Mouse (Mus musculus) forebrain, embryonic 10.5 days (tissue): ENCODE data around the gene Ergic1. TPM values are rescaled to one million over a fixed set of nuclear protein-coding genes. Genes with fewer than 3 reads are reported as not detected.

Experiments
- DNase-seq: peaks from one replicate; pipeline ENCODE4 v3.0.0-alpha.2; 2017; ENCODE audit warnings: low spot score; ENCODE audit errors: extremely low spot score
- H3K27ac ChIP-seq: fragments of 300-500 bp; sonication (generic); 2 replicates; pipeline ENCODE4 v1.5.1; 2016; ENCODE audit warnings: mild to moderate bottlenecking
- H3K27me3 ChIP-seq: fragments of 300-500 bp; sonication (generic); 2 replicates; pipeline ENCODE4 v1.6.1; 2016; ENCODE audit warnings: mild to moderate bottlenecking; ENCODE audit not compliant: poor library complexity, severe bottlenecking
- H3K36me3 ChIP-seq: fragments of 300-500 bp; sonication (generic); replicated peaks from 2 replicates; pipeline ENCODE4 v1.6.1; 2016; ENCODE audit warnings: mild to moderate bottlenecking, moderate library complexity
- H3K4me1 ChIP-seq: fragments of 300-500 bp; sonication (generic); 2 replicates; pipeline ENCODE4 v1.6.1; 2016
- H3K4me3 ChIP-seq: fragments of 300-500 bp; sonication (generic); 2 replicates; pipeline ENCODE4 v1.5.1; 2016; ENCODE audit warnings: mild to moderate bottlenecking, moderate library complexity
- H3K9me3 ChIP-seq: fragments of 300-500 bp; sonication (generic); 2 replicates; pipeline ENCODE4 v1.6.1; 2016; ENCODE audit warnings: mild to moderate bottlenecking, moderate library complexity
- WGBS: fragments of 180-500 bp; shearing (Covaris S2); methylation state at CpG from one replicate; pipeline ENCODE4 v1.1.7; 2016; 5-methylcytosine and 5-hydroxymethylcytosine counted together
- polyA plus RNA-seq: library from polyadenylated mRNA; unstranded; fragments of >200 nt; fragmentation: Nextera tagmentation; extraction: Ambion mirVana; gene quantifications from 2 replicates; pipeline ENCODE4 v1.2.1, GENCODE M21; 2016

The Ergic1 gene
- polyA plus RNA-seq, 1 experiment from 2014 or later, result 127 TPM

- no peak for DNase-seq
- Histone ChIP-seq H3K27me3 (no peaks in the 10 kb centered on the region), H3K36me3 (peaks cover 98% of the 10 kb centered on the region), H3K4me3 (no peak overlapping the region), H3K9me3 (no peaks in the 10 kb centered on the region), H3K27ac (no peak overlapping the region), H3K4me1 (peaks cover 24% of the 10 kb centered on the region)
- WGBS, result 92% methylated on average over 3 of the region's 3 CpGs
These were observed 19.6 kb downstream of the Ergic1 start for GRCm38 (mm10) chr17:26580873-26581401.

- H3K36me3 ChIP-seq, result peaks cover 98% of the 10 kb centered on the region
- WGBS, result 94% methylated on average over 5 of the region's 5 CpGs
- no peak overlapping the region for H3K4me3 ChIP-seq
- peaks cover 17% of the 10 kb centered on the region for H3K4me1 ChIP-seq
- no peak overlapping the region for H3K27ac ChIP-seq
- no peak for DNase-seq
- no peaks in the 10 kb centered on the region for H3K27me3 ChIP-seq
- no peaks in the 10 kb centered on the region for H3K9me3 ChIP-seq
These were observed 21.0 kb downstream of the Ergic1 start for GRCm38 (mm10) chr17:26582297-26582696.

- H3K4me3 ChIP-seq, result no peak overlapping the region
- peaks cover 17% of the 10 kb centered on the region for H3K4me1 ChIP-seq
- peaks cover 98% of the 10 kb centered on the region for H3K36me3 ChIP-seq
- H3K27ac ChIP-seq, result no peak overlapping the region
- 94% methylated on average over 9 of the region's 9 CpGs for WGBS
- H3K9me3 ChIP-seq, result no peaks in the 10 kb centered on the region
- no peaks in the 10 kb centered on the region for H3K27me3 ChIP-seq
- no peak for DNase-seq
These were observed 21.8 kb downstream of the Ergic1 start for GRCm38 (mm10) chr17:26583056-26583455.

- no peak overlapping the region for H3K4me3 ChIP-seq
- WGBS, result 96% methylated on average over 6 of the region's 6 CpGs
- H3K27ac ChIP-seq, result 0 out of 2 replicates have a peak overlapping the region, but pooled peaks have one; percentile 35
- H3K4me1 ChIP-seq, result peaks cover 17% of the 10 kb centered on the region
- DNase-seq, result no peak
- no peaks in the 10 kb centered on the region for H3K9me3 ChIP-seq
- H3K27me3 ChIP-seq, result no peaks in the 10 kb centered on the region
- peaks cover 98% of the 10 kb centered on the region for H3K36me3 ChIP-seq
These were observed 22.3 kb downstream of the Ergic1 start for GRCm38 (mm10) chr17:26583606-26584005.

- no peak for DNase-seq
- Histone ChIP-seq H3K36me3 (peaks cover 97% of the 10 kb centered on the region), H3K27me3 (no peaks in the 10 kb centered on the region), H3K9me3 (no peaks in the 10 kb centered on the region), H3K4me3 (no peak overlapping the region), H3K27ac (peak overlapping the region; percentile 35; the same call in 1 of the 2 replicates), H3K4me1 (peaks cover 17% of the 10 kb centered on the region)
- WGBS, result 91% methylated on average over 4 of the region's 4 CpGs
These were observed 22.8 kb downstream of the Ergic1 start for GRCm38 (mm10) chr17:26584063-26584462.

DNA sequence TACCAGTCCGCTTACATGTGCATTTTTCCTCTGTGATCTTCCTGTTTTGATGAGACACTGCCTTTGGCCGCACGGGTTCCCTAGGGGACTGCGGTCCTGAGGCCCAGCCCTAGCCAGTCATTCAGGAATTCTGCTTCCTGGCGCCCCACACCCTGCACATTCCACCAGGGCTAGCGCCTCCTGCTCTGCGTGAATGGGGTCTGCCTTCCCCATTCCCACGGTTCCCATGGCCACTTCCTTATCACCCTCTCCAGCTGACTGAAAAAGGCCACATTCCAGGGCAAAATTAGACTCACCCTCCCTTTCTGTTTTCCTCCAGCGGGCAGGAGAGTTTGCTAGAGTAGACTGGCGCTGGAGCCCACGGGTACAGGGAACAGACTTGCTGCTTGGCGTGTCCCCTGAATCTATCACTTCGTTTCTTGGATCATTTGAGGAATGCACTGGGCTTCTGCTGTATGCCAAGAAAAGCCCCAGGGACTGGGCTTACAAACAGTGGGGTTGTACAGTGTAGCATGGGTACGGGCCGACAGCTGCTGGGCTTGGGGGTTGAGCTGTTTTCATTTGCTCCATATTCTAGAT is 23.4 kb downstream of the Ergic1 start:
- peak overlapping the region; percentile 53; the same call in 1 of the 2 replicates for H3K27ac ChIP-seq
- 85% methylated on average over 15 of the region's 15 CpGs for WGBS

GRCm38 (mm10) chr17:26587961-26588487 is 26.7 kb downstream of the Ergic1 start:
- Histone ChIP-seq H3K9me3 (no peaks in the 10 kb centered on the region), H3K27me3 (no peaks in the 10 kb centered on the region), H3K4me3 (no peak overlapping the region), H3K4me1 (peaks cover 17% of the 10 kb centered on the region), H3K27ac (no peak overlapping the region), H3K36me3 (peaks cover 80% of the 10 kb centered on the region)
- DNase-seq, result no peak
- 94% methylated on average over 12 of the region's 12 CpGs for WGBS

More for the DNA sequence above, 23.4 kb downstream of the Ergic1 start:
- H3K27me3 ChIP-seq, result no peaks in the 10 kb centered on the region
- H3K9me3 ChIP-seq, result no peaks in the 10 kb centered on the region
- H3K4me3 ChIP-seq, result no peak overlapping the region
- peaks cover 17% of the 10 kb centered on the region for H3K4me1 ChIP-seq
- H3K36me3 ChIP-seq, result peaks cover 92% of the 10 kb centered on the region
- peak; percentile 26 for DNase-seq

- peaks cover 14% of the 10 kb centered on the region for H3K4me1 ChIP-seq
- H3K4me3 ChIP-seq, result no peak overlapping the region
- 95% methylated on average over 4 of the region's 4 CpGs for WGBS
- no peak for DNase-seq
- no peaks in the 10 kb centered on the region for H3K9me3 ChIP-seq
- no peaks in the 10 kb centered on the region for H3K27me3 ChIP-seq
- H3K27ac ChIP-seq, result no peak overlapping the region
- peaks cover 69% of the 10 kb centered on the region for H3K36me3 ChIP-seq
These were observed 31.2 kb downstream of the Ergic1 start for GRCm38 (mm10) chr17:26592510-26592909.

GRCm38 (mm10) chr17:26593199-26593598 is 31.9 kb downstream of the Ergic1 start:
- peaks cover 14% of the 10 kb centered on the region for H3K4me1 ChIP-seq
- 94% methylated on average over 5 of the region's 5 CpGs for WGBS
- no peaks in the 10 kb centered on the region for H3K27me3 ChIP-seq
- H3K36me3 ChIP-seq, result peaks cover 63% of the 10 kb centered on the region
- no peak for DNase-seq
- H3K27ac ChIP-seq, result no peak overlapping the region
- H3K4me3 ChIP-seq, result no peak overlapping the region
- H3K9me3 ChIP-seq, result no peaks in the 10 kb centered on the region

- 95% methylated on average over 7 of the region's 7 CpGs for WGBS
- no peaks in the 10 kb centered on the region for H3K9me3 ChIP-seq
- peaks cover 14% of the 10 kb centered on the region for H3K4me1 ChIP-seq
- DNase-seq, result no peak
- H3K36me3 ChIP-seq, result peaks cover 54% of the 10 kb centered on the region
- no peaks in the 10 kb centered on the region for H3K27me3 ChIP-seq
- H3K4me3 ChIP-seq, result no peak overlapping the region
- H3K27ac ChIP-seq, result no peak overlapping the region
These were observed 32.9 kb downstream of the Ergic1 start for GRCm38 (mm10) chr17:26594171-26594570.

DNA sequence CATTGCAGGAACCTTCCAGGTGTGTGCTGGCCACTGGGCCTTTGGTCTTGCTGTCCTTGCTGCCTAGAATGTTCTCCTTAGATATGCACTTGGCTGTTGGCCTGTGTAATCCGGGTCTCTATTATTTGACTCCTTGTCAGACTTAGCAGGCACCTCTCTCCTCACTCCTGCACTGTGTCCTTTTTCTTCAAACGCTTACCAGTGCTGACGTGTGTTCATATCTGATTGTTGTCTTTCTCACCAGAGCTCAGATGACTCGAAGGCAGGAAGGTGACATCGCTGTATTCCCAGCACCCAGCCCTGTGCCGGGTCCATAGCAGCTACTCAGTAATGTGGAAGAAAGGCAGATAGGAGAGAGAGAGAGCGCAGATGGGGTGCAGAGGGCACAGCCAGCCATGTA is 33.7 kb downstream of the Ergic1 start:
- DNase-seq, result no peak
- Histone ChIP-seq H3K27me3 (no peaks in the 10 kb centered on the region), H3K4me1 (peaks cover 14% of the 10 kb centered on the region), H3K36me3 (peaks cover 51% of the 10 kb centered on the region), H3K9me3 (no peaks in the 10 kb centered on the region), H3K27ac (peak overlapping the region; percentile 40; the same call in 1 of the 2 replicates), H3K4me3 (no peak overlapping the region)
- 90% methylated on average over 7 of the region's 7 CpGs for WGBS

DNA sequence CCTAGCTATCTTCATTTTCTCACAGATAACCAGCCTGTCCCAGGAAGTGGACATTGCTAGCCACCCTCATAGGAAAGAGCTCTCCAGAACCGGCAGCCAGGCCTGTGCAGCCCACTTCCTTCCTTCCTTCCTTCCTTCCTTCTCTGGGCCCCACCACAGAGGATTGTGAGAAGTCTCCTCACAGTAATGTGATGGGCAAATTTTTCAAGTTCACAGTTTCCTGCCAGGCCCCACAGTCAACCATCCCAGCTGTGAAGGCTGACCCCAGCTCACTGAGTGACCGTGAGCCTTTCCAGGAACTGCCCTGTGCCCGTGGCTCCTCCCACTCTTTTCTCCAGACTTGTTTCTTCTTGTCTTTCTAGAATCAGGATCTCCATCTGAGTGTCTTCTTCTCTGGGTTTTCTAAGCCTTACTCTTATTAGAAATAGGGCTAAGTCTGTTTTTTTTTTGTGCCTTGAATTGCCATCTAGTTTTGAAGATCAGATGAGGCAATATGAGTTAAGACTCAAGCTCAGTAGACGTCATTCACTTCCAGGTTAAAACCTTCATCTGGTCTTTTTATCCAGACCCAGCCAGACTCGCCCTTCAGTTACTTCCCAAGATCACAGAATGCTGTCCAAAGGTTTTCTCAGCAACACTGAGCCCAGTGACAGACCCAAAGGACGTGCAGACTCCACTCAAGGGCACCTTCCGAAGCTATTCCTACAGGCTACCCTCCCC is 34.3 kb downstream of the Ergic1 start:
- H3K9me3 ChIP-seq, result no peaks in the 10 kb centered on the region
- no peaks in the 10 kb centered on the region for H3K27me3 ChIP-seq
- 71% methylated on average over 7 of the region's 7 CpGs for WGBS
- H3K36me3 ChIP-seq, result peaks cover 51% of the 10 kb centered on the region
- H3K4me1 ChIP-seq, result peaks cover 17% of the 10 kb centered on the region
- H3K4me3 ChIP-seq, result no peak overlapping the region
- H3K27ac ChIP-seq, result peak overlapping the region; percentile 40; the same call in 1 of the 2 replicates
- DNase-seq, result no peak

GRCm38 (mm10) chr17:26596168-26596658 is 34.9 kb downstream of the Ergic1 start:
- H3K4me3 ChIP-seq, result no peak overlapping the region
- peaks cover 45% of the 10 kb centered on the region for H3K36me3 ChIP-seq
- no peak for DNase-seq
- no peaks in the 10 kb centered on the region for H3K9me3 ChIP-seq
- H3K27ac ChIP-seq, result no peak overlapping the region
- H3K27me3 ChIP-seq, result no peaks in the 10 kb centered on the region
- 71% methylated on average over 7 of the region's 7 CpGs for WGBS
- H3K4me1 ChIP-seq, result peaks cover 20% of the 10 kb centered on the region
